Mouse (Mus musculus) inflammation-experienced regulatory T-cells, adult 6 months (primary cell): ENCODE results near the gene Rrbp1. TPM values are rescaled to one million over a fixed set of nuclear protein-coding genes. Genes with fewer than 3 reads are reported as not detected.

Experiments
- ATAC-seq: one replicate; pipeline ENCODE4 v1.8.0; 2017
- polyA plus RNA-seq, 3 experiments: library from polyadenylated mRNA; unstranded; fragments of 100-300 nt; shearing (Covaris generic); gene quantifications; one replicate each; pipeline ENCODE4 v1.2.1; 2017

Gene Rrbp1
- polyA plus RNA-seq, 3 experiments from 2014 or later: 28.4 to 43.0 (median 33.7) TPM

GRCm38 (mm10) chr2:143953944-143954343 lies 57.1 kb downstream of the Rrbp1 start:
- ATAC-seq: no peak

DNA sequence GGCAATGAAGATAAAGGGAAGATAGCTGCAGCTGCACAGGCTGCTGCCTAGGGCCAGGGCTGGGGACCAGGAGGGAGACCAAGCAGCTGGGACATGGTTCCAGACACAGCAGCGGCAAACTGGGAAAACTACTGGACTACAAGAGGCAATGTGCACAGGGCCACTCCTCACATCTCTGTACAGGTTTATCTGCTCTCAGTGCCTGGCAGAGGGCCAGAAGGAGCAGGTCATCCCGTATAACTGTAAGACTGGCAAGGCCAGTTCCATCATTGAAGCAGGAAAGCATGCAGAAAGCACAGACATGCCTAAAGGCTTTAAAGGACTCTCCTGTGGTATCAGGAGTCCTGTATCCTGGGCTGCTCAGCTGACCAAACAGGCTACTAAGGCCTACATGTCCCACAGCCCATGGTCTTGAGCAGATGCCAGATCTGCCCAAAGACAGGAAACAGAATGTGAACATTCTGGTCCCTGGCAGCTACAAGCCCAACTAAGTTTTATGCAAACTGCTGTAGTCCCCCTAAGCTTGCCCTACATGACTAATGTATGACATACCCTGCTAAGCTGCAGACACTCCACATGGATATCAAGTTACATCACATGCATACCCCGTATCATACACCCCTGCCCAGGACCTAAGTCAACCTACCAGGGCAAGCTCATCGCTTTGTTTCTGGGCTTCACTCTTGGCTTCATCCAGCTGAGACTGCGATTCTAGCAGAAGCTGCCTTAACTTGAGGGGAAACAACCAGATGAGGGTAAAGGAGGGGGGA lies 59.3 kb downstream of the Rrbp1 start:
- no peak for ATAC-seq

DNA sequence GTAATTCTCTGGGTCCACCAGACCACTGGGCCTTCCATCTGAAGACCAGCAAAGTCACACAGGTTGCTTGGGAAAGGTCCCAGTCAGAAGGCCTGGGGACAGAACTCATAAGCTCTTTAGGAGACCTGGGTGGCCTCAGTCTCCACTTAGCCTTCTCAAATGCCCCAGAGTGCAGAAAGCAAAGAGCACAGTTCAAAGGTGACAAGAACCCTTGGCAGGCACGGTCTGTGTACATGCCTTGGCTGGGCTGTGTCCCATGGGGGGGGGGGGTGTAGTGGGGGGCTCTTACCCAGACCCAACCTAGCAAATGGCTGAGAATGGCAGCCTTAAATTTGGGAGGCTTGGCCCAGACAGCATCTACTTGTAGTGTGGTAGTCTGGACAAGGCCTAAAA lies 60.0 kb downstream of the Rrbp1 start:
- no peak for ATAC-seq

GRCm38 (mm10) chr2:143950290-143951027 lies 60.6 kb downstream of the Rrbp1 start:
- no peak for ATAC-seq

DNA sequence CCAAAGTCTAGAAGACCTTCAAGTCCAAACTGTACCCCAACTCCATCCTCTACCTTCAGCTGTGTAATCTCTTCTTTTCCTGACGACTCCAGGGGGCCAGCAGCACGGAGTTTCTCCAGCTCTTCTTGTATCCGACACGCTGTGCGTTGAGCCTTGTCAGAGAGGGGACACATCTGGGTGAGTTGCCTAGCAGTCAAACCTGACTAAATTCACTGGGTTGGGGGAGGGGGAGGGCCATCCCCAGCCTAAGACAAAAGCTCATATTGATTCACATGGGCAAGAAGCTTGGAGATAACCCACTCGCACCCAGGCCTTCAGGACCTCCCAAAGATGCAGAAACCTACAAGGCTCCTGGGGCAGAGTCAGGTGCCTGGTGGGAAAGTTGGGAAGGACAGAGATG lies 61.8 kb downstream of the Rrbp1 start:
- ATAC-seq: no peak

- no peak for ATAC-seq
Measured at GRCm38 (mm10) chr2:143948416-143948815, 62.6 kb downstream of the Rrbp1 start.

- no peak for ATAC-seq
Measured at GRCm38 (mm10) chr2:143947981-143948380, 63.1 kb downstream of the Rrbp1 start.

- ATAC-seq: no peak
Measured at GRCm38 (mm10) chr2:143946399-143946798, 64.7 kb downstream of the Rrbp1 start.

- ATAC-seq: no peak
Measured at GRCm38 (mm10) chr2:143945466-143946075, 65.5 kb downstream of the Rrbp1 start.

- ATAC-seq: no peak
Measured at GRCm38 (mm10) chr2:143944796-143945195, 66.3 kb downstream of the Rrbp1 start.

- no peak for ATAC-seq
Measured at GRCm38 (mm10) chr2:143940406-143940805, 70.7 kb downstream of the Rrbp1 start.

DNA sequence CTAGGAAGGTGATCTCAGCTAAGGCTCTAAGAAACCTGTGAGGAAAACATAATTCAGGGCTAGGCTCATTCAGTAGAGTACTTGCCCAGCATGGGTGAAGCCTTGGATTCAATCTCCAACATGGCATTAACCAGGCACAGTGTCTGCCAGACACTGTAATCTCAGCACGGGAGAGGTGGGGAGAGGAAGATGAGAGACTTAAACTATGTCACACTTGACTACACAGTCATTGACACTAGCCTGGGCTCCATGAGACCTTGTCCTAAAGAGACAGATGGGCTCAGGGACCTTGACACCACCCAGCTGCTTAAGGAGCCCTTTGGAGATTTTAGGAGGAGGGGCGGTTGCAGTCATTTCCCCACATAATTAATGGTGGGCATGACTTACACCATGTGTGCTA lies 73.2 kb downstream of the Rrbp1 start:
- ATAC-seq: no peak

DNA sequence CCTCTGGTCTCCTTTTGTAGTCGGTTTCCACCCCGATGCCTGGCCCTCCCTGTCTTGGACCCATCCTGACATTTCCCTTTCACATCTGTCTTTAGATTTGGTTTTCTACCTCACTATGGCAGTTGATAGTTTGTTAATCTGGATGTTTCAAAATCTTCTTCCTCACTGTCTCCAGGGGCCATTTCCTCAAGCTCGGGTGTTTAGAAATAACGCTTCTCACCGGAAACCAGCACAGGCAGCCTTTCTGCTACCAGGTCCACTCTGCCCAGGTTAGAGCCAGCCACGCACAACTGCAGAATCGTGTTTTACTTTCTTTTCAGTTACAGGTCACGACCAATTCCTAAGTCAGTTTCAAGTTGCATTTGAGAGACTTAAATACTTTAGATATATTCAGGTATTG lies 76.6 kb downstream of the Rrbp1 start:
- ATAC-seq: no peak

DNA sequence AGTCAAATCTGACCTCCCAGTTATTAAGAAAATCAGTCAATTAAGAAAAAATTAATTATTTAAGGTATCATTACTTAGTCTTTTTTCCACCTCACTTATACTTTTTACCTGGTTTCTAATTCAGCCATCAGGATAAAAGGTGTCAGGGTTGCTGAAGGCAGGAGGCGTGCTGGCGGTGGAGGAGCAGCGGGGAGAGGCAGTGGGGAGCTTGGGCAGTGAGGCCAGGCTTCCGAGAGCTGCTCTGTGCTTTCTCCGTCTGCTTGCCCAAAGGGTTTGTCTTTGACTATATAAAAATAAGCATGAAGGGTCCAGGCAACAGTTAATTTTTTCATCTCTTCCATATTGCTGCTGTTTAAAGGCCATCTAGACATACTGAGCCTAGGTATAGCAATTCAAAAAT lies 77.5 kb downstream of the Rrbp1 start:
- no peak for ATAC-seq

DNA sequence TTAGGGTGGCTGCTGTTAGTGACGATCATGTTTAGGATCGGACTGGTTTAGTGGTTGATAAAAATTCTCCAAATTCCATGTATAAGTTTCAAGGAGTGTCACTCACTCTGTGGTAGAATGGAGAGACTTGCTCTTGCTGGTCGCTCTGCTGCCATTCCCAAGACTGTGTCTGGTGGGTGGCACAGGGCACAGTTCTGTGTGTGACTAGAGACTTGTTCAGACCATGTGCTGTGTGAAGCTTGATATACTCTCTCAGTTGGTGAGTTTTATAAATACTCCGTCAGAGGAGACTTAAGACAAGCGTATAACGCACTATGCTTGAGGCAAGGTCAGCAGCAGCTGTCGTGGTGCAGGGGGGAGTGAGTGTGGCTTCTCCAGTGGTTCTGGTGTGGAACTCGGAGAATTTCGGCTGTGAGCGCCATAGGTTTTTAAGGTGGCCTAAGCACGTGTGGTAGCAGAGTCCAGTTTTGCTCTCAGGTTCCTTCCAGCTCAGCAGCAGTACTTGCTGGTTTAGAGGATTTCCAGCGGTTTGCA lies 78.7 kb downstream of the Rrbp1 start:
- ATAC-seq: no peak

DNA sequence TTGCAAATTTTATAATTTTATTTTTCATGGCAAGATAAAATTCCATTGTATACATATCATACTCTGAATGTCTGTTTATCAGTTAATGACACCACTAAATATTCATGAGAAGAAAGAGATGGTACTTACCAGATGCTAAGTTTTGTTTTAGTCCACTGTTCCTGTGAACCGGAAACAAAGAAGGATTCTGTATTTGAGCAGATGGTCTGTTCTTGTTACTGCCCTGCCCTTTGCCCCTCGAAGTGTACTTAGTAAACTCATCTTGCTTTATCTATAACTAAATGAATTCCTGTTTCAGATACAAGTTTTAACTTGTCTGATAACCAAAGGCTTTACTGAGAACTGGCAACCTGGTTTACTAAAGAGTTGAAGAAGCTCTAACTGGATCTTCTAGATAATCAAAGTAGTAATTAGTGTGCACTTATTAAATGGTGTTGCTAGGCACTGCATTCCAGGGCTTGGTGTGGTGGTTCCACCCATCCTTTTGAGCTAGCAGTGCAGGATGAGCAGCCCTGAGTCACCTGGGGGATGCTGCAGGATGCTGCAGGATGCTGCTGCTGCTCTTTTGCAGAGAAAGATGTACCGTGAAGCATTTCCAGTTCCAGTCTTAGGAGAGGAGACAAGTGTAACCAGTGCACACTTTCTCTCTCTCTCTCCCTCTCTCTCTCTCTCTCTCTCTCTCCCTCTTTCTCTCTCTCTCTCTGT lies 81.3 kb downstream of the Rrbp1 start:
- no peak for ATAC-seq

DNA sequence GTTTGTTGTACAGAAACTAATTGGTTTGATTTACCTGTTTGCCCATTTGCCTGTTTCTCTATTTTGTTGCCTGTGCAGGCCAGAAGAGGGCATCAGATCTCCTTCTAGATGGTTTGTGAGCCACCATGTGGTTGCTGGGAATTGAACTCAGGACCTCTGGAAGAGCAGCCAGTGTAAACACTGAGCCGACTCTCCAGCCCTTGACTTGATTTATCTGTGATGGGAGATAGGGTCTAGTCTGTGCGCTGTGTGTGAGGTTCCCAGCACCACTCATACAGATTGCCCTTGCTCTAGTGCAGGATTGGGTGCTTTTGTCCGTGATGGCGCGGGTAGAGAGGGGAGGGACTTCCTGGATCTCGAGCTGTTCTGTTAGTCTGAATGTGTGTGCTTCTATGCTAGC lies 85.2 kb downstream of the Rrbp1 start:
- ATAC-seq: no peak

DNA sequence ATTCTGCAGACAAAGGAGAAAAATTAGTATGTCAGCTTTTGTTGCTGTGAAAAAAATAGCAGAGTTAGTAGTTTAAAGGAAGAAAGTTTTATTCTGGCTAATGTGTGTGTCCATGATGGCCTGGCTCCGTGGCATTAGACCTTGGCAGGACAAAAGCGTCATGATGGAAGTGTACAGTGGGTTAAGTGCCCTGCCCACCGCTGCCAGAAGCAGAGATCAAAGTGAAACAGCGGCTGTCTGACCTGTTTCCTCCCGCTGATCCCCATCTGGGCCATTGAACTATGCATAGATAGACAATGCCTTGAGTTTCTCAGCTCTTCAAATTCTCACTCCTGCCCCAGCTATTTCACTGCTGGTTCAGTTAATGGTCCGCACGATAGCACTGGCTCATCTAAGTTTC lies 87.0 kb downstream of the Rrbp1 start:
- ATAC-seq: peak; percentile 63

- ATAC-seq: no peak
Measured at GRCm38 (mm10) chr2:143918831-143919502, 92.1 kb downstream of the Rrbp1 start.

- ATAC-seq: no peak
Measured at GRCm38 (mm10) chr2:143917622-143918021, 93.4 kb downstream of the Rrbp1 start.

DNA sequence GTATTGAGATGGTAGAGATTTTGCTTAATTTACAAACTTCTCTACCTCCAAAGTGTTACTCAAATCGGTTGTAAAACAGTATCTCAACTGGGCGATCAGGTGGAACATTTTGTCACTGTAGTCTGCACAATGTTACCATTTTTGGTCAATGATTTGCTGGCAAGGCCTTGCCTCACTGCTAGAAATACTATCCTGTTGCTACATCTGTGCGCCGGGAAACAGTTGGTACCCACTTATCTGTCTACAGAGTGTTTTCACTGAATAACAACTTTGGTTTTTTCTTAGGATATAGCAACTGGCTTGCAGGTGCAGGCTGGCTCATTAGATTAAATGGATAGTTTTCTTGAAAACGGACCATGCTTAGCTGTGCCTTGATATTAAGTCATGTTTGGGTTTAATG lies 94.8 kb downstream of the Rrbp1 start:
- ATAC-seq: no peak

DNA sequence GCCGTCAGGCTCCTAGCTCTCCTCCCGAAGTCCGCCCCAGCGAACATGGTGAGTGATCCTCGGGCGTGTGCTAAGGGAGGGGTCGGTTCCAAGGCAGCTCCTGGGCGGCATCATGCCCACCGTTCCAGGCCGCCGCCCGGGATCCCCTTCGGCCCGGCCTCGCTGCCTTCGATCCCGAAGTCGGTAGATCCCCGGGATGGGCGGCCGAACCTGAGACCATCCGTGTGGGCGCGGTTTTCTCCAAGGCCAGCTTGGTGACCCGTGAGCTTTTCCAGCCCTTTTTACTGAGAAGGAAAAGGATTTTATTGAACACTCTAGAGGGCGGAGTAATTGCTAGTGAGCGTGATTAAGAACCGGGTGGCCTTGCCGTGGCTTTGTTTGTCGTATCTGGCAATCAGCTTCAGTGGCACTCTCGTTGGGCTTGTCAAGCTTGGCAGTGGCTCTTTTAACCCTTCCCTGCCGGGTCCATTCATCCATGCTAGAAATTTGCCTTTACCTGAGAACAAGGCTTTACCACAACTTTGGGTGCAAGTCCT lies 95.4 kb downstream of the Rrbp1 start:
- ATAC-seq: peak; percentile 41
